Mouse (Mus musculus) spleen, postnatal 36 days (tissue): ENCODE data around the gene Rb1.

Source experiments
- DNase-seq, 2 experiments: peaks; one replicate each; pipeline ENCODE4 v3.0.0; 2022; ENCODE audit warnings: low spot score in 2 of 2, mixed read lengths in 1 of 2

Rb1 gene

GRCm38 (mm10) chr14:73162192-73162800 lies 163.3 kb downstream of the Rb1 start:
- no peak for DNase-seq

- no peak for DNase-seq
These were observed 164.3 kb downstream of the Rb1 start for GRCm38 (mm10) chr14:73161303-73161702.

DNA sequence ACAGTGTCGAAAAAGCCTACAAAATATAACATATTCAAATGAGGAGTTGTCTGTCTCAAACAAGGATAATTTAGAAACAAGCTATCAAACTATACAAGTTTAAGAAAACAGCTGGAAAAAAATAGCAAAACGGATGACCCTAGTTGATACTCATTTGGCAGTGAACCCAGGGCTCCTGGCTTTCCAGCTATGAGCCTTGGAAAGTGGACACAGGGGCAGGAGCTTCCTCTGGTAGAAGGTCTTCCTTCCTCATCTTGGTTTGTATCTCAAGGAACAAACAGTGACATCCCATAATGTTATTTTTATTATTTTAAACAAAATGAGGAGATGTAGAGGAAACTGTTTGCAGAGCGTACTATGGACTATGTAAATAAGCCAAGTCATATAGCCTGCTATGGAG lies 177.5 kb downstream of the Rb1 start:
- DNase-seq, result no peak

- no peak for DNase-seq
These were observed 178.9 kb downstream of the Rb1 start for GRCm38 (mm10) chr14:73146721-73147120.

- DNase-seq, result no peak
These were observed 180.1 kb downstream of the Rb1 start for GRCm38 (mm10) chr14:73145531-73145930.

- no peak for DNase-seq
These were observed 181.8 kb downstream of the Rb1 start for GRCm38 (mm10) chr14:73143710-73144420.

DNA sequence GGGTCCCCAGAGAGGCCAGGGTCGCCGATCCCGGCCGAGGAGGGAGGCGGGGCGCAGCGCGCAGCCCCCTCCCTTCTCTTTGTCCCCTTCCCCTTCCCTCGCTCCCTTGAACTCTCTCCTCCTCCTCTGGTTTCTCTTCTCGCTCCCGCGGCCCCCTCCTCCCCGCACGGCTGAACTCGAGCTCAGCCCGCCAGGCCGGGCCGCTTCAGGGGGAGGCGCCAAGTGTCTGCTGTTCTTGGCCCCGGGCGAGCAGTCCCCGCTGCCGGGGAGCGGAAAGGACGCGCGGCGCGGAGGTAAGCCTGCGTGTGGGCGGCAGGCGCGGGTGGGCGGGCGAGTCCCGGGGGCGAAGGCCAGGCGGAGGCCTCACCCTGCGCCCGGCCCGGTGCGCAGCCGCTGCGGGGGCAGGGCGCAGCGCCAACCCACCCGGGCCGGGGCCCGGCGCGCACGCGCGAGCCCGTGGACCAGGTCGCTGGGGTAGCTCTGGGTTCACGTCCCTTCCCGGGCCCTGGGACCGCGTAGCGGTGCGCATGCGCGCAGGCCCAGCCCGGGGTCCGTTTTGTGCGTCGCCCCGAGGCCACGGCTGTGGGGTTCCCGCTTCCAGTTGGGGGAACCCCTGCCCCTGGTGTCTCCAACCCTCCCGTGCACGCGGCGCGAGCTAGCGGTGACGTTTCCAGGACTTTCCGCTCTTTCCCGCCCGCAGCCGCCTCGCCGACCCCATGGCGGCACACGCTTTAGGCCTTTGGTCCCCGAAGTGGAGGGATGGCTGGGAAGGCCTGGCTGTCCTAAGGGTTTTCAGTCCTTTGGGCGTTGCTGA lies 182.5 kb downstream of the Rb1 start:
- peak; percentile 84 to 85 for DNase-seq

GRCm38 (mm10) chr14:73142421-73142895 lies 183.2 kb downstream of the Rb1 start:
- DNase-seq, result no peak

DNA sequence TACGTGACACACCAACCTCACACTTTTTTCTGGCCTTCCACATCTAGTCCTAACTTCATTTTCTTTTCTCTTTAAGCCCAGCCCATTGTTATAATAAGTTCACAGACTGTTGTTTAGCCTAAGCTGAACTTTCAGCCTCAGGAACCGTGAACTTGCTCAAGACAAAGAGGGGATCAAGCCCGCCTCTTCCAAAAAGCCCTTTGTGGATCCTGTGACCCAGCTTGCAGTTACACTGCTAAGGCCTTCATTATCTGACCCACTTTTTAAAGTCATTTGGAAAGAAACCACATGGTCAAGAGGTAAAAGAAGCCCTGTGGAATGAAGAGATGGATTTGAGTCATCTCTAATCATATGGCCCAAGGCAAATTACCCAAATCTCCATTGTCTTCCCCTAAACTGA lies 183.8 kb downstream of the Rb1 start:
- no peak for DNase-seq

GRCm38 (mm10) chr14:73139866-73140265 lies 185.8 kb downstream of the Rb1 start:
- no peak for DNase-seq

DNA sequence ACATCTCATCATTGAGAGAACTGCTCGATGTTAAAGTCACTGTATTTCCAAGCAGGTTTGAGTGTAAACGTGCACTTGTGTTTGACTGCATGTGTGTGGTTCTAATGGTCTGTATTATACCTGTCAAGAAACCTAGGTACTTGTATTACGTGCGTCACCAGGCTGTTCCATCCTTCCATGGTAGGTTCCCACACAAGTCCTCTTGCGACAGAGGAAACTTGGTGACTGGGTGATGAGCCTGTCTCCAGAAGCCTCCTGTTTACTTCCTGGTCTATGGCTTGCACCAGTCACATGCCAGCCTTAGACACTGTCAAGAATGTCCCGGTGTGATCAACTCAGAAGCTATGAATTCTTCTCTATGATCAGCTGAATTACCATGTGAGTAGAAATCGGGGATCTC lies 187.1 kb downstream of the Rb1 start:
- no peak for DNase-seq

DNA sequence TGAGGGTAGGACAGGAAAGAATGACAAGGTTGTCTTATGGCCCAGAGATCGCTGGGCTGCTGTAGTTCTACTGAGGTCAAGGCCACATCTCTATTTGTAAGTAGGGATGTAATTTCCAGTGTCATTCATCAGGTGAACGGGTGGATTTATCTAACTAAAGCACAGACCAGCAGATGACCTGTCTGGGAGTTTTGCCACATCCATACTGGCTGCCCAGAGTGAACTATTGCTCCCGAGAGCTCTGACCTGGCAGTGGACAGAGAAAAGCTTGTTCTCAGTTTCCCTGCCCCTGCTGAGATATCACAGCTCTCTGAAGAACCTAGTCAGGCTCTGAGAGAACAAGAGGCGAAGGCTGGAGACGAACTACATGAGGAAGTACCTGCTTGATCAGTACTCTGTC lies 188.4 kb downstream of the Rb1 start:
- DNase-seq, result no peak
